Mouse (Mus musculus): ENCODE measurements around the gene Col4a2. TPM values are rescaled to one million over a fixed set of nuclear protein-coding genes. Genes with fewer than 3 reads are reported as not detected.
A peak's percentile ranks its signal among the peaks of the same experiment; 100 is the strongest.
"Not testable (repeated sequence)": the region's sequence is repeated elsewhere in the genome, so short reads cannot be mapped to it uniquely, and the experiment has no call there.

Col4a2 gene
- total RNA-seq, 2 experiments from 2014 or later = 51.3 to 69.5 TPM

- Histone ChIP-seq H3K4me3 (no peak overlapping the region), H3K27ac (no peak overlapping the region)
- DNase-seq = peak; percentile 75
- TF ChIP-seq CTCF (IDR thresholded peaks at IDR 0.05) = no peak; the same call in 1 of the 2 replicates
- intact Hi-C loops (cut with DNase I) = loop anchor here (2.0 to 5.0 kb wide), 3 partner anchors 35 to 239 kb away; no protein-coding TSS in a partner anchor
These were observed 173.5 kb downstream of the Col4a2 start for GRCm38 (mm10) chr8:11486142-11486541.

- Histone ChIP-seq H3K27ac (no peak overlapping the region), H3K4me3 (no peak overlapping the region)
- intact Hi-C loops (cut with DNase I) = loop anchor here (2.0 to 5.0 kb wide), 3 partner anchors 36 to 240 kb away; no protein-coding TSS in a partner anchor
- TF ChIP-seq CTCF (IDR thresholded peaks at IDR 0.05) = no peak
- DNase-seq = no peak
These were observed 174.6 kb downstream of the Col4a2 start for GRCm38 (mm10) chr8:11487229-11487628.

GRCm38 (mm10) chr8:11492340-11492739, 179.7 kb downstream of the Col4a2 start:
- DNase-seq; H3K27ac ChIP-seq; intact Hi-C loops (cut with DNase I); H3K4me3 ChIP-seq: not testable (repeated sequence)

GRCm38 (mm10) chr8:11497017-11497990, 184.7 kb downstream of the Col4a2 start, which contains the start of gene Naxd:
TSS of gene Naxd (plus strand) at chr8:11497506.
- intact Hi-C loops (cut with DNase I) = loop anchor here (5.0 kb wide), 1 partner anchor 205 kb away; the partner anchor contains the start of gene 1700016D06Rik
- Histone ChIP-seq H3K4me3 (peak within 1 kb of the TSS; percentile 93), H3K27ac (peak within 1 kb of the TSS; percentile 93)
- peak; percentile 96 for DNase-seq
- no peak for TF ChIP-seq CTCF (IDR thresholded peaks at IDR 0.05)

GRCm38 (mm10) chr8:11498281-11498680, 185.7 kb downstream of the Col4a2 start:
- intact Hi-C loops (cut with DNase I) = loop anchor here (5.0 kb wide), 1 partner anchor 204 kb away; the partner anchor contains the start of gene 1700016D06Rik
- Histone ChIP-seq H3K4me3 (peak overlapping the region; percentile 93), H3K27ac (no peak overlapping the region)
- DNase-seq = no peak
- TF ChIP-seq CTCF (IDR thresholded peaks at IDR 0.05) = no peak

Other genes starting within 250 kb of the Col4a2 start
- 100 to 1,000 TPM in 1 of 2 experiments, 10 to 100 TPM in 1; 73.3 to 117 TPM for gene Col4a1, start within 50 bp of the Col4a2 start, total RNA-seq (2021)
- gene Rab20, start 165.9 kb downstream of the Col4a2 start, total RNA-seq (2021) = 1 to 10 TPM; 1.3 to 2.5 TPM
- gene Naxd, start 184.7 kb downstream of the Col4a2 start, total RNA-seq (2021) = 10 to 100 TPM; 28.1 to 31.2 TPM
- 10 to 100 TPM; 13.8 to 19.4 TPM for gene Cars2, start 238.0 kb downstream of the Col4a2 start, total RNA-seq (2021)
- gene Ing1, start 242.8 kb downstream of the Col4a2 start, total RNA-seq (2021) = 10 to 100 TPM; 15.5 to 19.9 TPM

Measured in gastrocnemius, adult 2 months (tissue).